Mouse (Mus musculus) midbrain, embryonic 11.5 days (tissue): ENCODE measurements around the gene Pou2f3. TPM values are rescaled to one million over a fixed set of nuclear protein-coding genes. Genes with fewer than 3 reads are reported as not detected.
"Not testable (repeated sequence)": the region's sequence is repeated elsewhere in the genome, so short reads cannot be mapped to it uniquely, and the experiment has no call there.

Experiments
- ATAC-seq: fragments of 200-750 bp; cut with Nextera tagmentation; 2 replicates; pipeline ENCODE4 v1.8.0; 2017; ENCODE audit warnings: moderate TSS enrichment, moderate library complexity; ENCODE audit not compliant: low FRiP score
- DNase-seq: peaks from one replicate; pipeline ENCODE4 v3.0.0; 2015; ENCODE audit warnings: low spot score; ENCODE audit errors: missing footprints
- H3K27ac ChIP-seq: fragments of 300-500 bp; sonication (generic); 2 replicates; pipeline ENCODE4 v1.5.1; 2014; ENCODE audit warnings: low read depth, low read length
- H3K27me3 ChIP-seq: fragments of 300-500 bp; sonication (generic); 2 replicates; pipeline ENCODE4 v1.6.1; 2014; ENCODE audit warnings: mild to moderate bottlenecking, low read length, moderate library complexity, mixed read lengths; ENCODE audit not compliant: control insufficient read depth, insufficient read depth
- H3K36me3 ChIP-seq: fragments of 300-500 bp; sonication (generic); 2 replicates; pipeline ENCODE4 v1.6.1; 2014; ENCODE audit warnings: mild to moderate bottlenecking, low read length, moderate library complexity, mixed read lengths; ENCODE audit not compliant: control insufficient read depth, insufficient read depth
- H3K4me1 ChIP-seq: fragments of 300-500 bp; sonication (generic); 2 replicates; pipeline ENCODE4 v1.6.1; 2014; ENCODE audit warnings: low read length; ENCODE audit not compliant: control insufficient read depth, insufficient read depth
- H3K4me2 ChIP-seq: fragments of 300-500 bp; sonication (generic); 2 replicates; pipeline ENCODE4 v1.6.1; 2014; ENCODE audit warnings: mild to moderate bottlenecking, moderate library complexity
- H3K4me3 ChIP-seq: fragments of 300-500 bp; sonication (generic); 2 replicates; pipeline ENCODE4 v1.5.1; 2014; ENCODE audit warnings: low read depth, low read length
- H3K9ac ChIP-seq: fragments of 300-500 bp; sonication (generic); 2 replicates; pipeline ENCODE4 v1.6.1; 2014; ENCODE audit warnings: low read length
- H3K9me3 ChIP-seq: fragments of 300-500 bp; sonication (generic); 2 replicates; pipeline ENCODE4 v1.6.1; 2016; ENCODE audit warnings: low read length; ENCODE audit not compliant: control insufficient read depth
- WGBS: fragments of 180-500 bp; shearing (Covaris S2); extraction: QIAGEN DNeasy Blood & Tissue Kit; methylation state at CpG from one replicate; pipeline ENCODE4 v1.1.7; 2014; 5-methylcytosine and 5-hydroxymethylcytosine counted together
- polyA plus RNA-seq: library from polyadenylated mRNA; unstranded; fragments of >200 nt; fragmentation: Nextera tagmentation; extraction: Ambion mirVana; gene quantifications from 2 replicates; pipeline ENCODE4 v1.2.1, GENCODE M21; 2014

Pou2f3 gene
- polyA plus RNA-seq, 1 experiment from 2014 or later: not detected

DNA sequence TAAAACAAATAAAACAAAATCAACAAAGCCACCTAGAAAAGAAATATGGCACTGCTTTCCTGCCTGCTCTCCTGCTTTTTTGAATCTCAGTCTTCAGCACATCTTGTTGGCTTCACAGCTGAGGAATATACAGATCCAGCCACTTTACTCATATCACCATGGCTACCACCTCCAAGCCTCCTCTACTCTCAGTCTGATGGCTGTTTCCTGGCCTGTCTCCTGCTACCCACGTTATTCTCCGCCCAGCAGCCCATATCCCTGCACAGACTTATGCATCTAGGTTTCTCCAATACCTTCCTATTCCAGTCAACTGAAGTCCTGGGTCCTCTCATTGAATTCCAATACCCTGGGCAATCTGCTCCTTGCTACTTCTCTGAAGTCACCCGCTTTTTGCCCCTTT, 76.6 kb downstream of the Pou2f3 start:
- Histone ChIP-seq H3K9ac (no peak overlapping the region), H3K27ac (no peak overlapping the region), H3K4me3 (no peak overlapping the region), H3K36me3 (no peaks in the 10 kb centered on the region), H3K4me2 (no peak overlapping the region), H3K4me1 (no peaks in the 10 kb centered on the region), H3K9me3 (no peaks in the 10 kb centered on the region), H3K27me3 (no peaks in the 10 kb centered on the region)
- DNase-seq: no peak
- 84% methylated on average over 3 of the region's 3 CpGs for WGBS
- no peak for ATAC-seq

DNA sequence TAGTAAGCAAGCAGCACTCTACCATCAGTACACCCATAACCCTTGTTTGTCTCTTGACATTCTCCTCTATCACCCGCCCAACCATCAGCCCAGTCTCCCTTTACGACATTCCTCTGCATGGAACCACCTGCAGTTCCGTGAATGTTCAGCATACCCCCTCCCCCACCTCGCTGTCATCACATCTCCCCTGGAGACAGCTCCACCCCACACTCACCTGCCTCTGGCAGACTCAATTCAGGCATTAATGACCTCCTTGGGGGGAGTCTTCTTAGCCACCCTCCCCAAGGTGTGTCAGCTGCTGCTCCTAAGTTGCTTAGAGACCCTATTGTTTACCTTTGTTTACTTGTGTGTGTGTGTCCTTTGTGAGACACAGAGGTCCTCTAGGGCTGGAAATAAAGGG, 77.8 kb downstream of the Pou2f3 start:
- WGBS: 37% methylated on average over 4 of the region's 4 CpGs

DNA sequence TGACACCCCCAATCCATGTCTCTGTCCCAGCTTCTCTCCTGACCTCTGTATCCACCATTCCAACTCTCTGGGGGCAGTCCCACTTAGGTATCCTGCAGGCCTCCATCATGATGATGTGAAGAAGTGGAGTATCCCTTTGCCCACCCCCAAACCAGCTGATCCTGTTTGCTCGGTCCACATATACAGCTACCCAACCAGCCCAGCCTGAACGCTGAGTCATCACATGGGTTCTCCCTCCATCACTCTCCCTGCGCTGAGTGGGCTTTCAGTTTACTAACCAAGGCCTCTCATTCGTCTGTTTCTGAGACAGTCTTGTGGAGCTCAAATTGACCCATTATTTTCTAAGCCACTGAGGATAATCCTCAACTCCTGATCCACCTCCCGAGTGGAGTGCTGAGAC, 78.2 kb downstream of the Pou2f3 start:
- Histone ChIP-seq H3K4me3 (no peak overlapping the region), H3K9ac (no peak overlapping the region), H3K36me3 (no peaks in the 10 kb centered on the region), H3K4me2 (no peak overlapping the region), H3K9me3 (no peaks in the 10 kb centered on the region), H3K27ac (no peak overlapping the region), H3K4me1 (no peaks in the 10 kb centered on the region), H3K27me3 (no peaks in the 10 kb centered on the region)
- DNase-seq (no peak), ATAC-seq (no peak)
- 76% methylated on average over 5 of the region's 5 CpGs for WGBS

More for the DNA sequence above, 77.8 kb downstream of the Pou2f3 start:
- Histone ChIP-seq H3K4me1 (no peaks in the 10 kb centered on the region), H3K27me3 (no peaks in the 10 kb centered on the region), H3K9me3 (no peaks in the 10 kb centered on the region), H3K36me3 (no peaks in the 10 kb centered on the region), H3K9ac (no peak overlapping the region), H3K4me3 (no peak overlapping the region), H3K4me2 (no peak overlapping the region), H3K27ac (no peak overlapping the region)
- ATAC-seq (no peak), DNase-seq (no peak)

DNA sequence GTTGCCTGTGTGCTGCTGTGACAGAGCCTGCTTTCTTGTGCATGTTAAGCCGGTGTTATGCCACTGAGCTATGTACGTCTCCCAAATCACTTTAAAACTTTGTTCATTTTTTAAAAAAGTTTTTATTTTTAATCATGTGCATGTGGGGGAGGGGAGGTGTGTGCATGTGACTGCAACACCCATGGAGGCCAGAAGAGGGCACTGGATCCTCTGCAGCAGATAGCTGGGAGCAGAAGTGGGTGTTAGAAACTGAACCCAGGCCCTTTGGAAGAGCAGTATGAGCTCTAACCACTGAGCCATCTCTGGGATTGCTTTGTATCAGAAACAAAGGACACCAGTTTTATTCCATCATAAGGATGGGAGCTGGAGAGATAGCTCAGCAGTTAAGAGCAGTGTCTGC, 79.5 kb downstream of the Pou2f3 start:
- no peak overlapping the region for H3K27ac ChIP-seq
- H3K27me3 ChIP-seq: no peaks in the 10 kb centered on the region
- 93% methylated on average over 2 of the region's 2 CpGs for WGBS
- H3K4me2 ChIP-seq: no peak overlapping the region
- no peaks in the 10 kb centered on the region for H3K9me3 ChIP-seq
- H3K4me3 ChIP-seq: no peak overlapping the region
- no peak for DNase-seq
- no peaks in the 10 kb centered on the region for H3K36me3 ChIP-seq
- no peak overlapping the region for H3K9ac ChIP-seq
- H3K4me1 ChIP-seq: no peaks in the 10 kb centered on the region
- no peak for ATAC-seq

DNA sequence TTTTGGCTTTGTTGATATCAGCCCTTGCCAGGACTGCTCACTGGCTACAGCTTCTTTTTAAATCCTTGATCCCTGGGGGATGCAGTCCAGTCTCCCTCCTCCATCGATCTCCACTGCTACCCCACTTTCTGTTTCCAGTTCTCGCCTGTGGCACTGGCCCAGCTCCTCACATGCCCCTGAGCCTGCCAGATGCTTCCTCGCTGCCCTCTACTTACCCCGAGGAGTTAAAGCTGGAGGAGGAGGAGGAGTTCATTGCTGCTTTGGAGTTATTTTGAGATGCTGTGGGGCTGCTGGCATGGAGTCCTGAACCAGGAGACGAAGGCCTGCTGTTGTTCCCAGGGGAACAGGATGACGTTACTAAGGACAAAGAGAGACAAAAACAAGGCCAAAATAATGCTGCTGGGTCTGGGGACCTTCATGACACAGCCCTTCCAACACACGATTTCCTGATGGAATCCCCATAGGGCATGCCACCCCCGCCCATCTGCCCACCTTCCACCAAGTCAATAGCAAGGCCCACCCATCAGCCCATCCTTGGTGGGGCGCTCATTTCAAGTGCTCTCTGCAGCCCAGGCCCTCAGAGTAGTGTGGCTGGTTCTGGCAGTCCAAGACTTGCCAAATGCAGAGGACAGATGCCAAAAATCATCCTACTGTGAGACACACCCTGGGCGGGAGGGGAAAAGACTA, 82.9 kb downstream of the Pou2f3 start:
- ATAC-seq: no peak
- 72% methylated on average over 10 of the region's 10 CpGs for WGBS
- Histone ChIP-seq H3K27ac (no peak overlapping the region), H3K4me1 (no peaks in the 10 kb centered on the region), H3K4me3 (no peak overlapping the region), H3K9ac (no peak overlapping the region), H3K4me2 (no peak overlapping the region), H3K27me3 (no peaks in the 10 kb centered on the region), H3K9me3 (no peaks in the 10 kb centered on the region), H3K36me3 (no peaks in the 10 kb centered on the region)
- DNase-seq: no peak

DNA sequence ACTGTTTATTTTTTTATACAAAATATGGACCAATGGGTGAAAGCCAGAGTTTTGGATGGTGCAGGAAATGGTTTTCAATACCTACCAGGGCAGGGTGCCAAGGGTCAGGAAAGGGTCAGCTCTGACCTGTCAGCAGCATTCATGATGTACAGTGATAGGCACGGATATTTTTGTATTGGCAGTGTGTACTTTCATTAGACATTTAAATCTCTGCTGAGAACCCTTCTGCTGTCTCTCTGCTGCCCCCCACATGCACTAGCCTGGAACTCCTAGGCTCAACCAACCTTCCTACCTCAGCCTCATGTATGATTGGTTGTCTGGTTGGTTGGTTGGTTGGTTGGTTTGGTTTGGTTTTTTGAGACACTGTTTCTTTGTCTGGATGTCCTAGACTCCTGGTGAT, 87.8 kb downstream of the Pou2f3 start:
- DNase-seq: no peak
- Histone ChIP-seq H3K36me3 (no peaks in the 10 kb centered on the region), H3K9me3 (no peaks in the 10 kb centered on the region), H3K4me2 (no peak overlapping the region), H3K9ac (no peak overlapping the region), H3K27me3 (no peaks in the 10 kb centered on the region), H3K4me1 (no peaks in the 10 kb centered on the region), H3K4me3 (no peak overlapping the region), H3K27ac (no peak overlapping the region)
- no peak for ATAC-seq
- WGBS: 35% methylated on average over 1 of the region's 1 CpGs

DNA sequence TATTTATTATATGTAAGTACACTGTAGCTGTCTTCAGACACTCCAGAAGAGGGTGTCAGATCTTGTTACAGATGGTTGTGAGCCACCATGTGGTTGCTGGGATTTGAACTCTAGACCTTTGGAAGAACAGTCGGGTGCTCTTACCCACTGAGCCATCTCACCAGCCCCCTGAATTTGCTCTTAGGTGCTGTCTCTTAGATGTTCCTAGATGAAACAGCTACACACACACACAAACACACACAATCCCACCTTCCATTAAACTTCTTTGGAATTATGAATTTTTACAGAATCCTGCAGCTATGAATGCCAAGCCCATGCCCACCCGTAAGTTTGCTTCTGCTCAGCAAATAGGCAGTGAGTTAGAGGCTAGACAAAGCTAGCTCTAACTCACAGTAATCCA, 88.2 kb downstream of the Pou2f3 start:
- H3K36me3 ChIP-seq, H3K9me3 ChIP-seq, ATAC-seq, H3K27ac ChIP-seq, H3K4me2 ChIP-seq, H3K27me3 ChIP-seq, H3K4me3 ChIP-seq, H3K9ac ChIP-seq, DNase-seq, H3K4me1 ChIP-seq: not testable (repeated sequence)
- 86% methylated on average over 2 of the region's 2 CpGs for WGBS

DNA sequence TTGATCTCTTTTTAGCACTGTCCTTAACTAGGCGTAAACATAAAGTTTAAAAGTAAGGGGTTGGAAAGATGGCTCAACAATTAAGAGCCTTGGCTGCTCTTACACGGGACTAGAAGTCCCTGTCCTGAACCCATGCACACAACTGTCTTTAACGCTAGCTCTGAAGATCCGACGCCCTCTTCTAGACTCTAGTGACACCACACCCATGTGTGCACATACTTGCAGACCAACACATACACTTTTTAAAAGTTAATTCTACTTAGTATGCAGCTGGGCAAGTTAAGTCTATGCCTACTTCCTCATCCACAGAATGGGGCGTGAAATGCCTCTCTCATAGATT, 93.2 kb downstream of the Pou2f3 start:
- no peak for DNase-seq
- Histone ChIP-seq H3K4me3 (no peak overlapping the region), H3K36me3 (no peaks in the 10 kb centered on the region)

DNA sequence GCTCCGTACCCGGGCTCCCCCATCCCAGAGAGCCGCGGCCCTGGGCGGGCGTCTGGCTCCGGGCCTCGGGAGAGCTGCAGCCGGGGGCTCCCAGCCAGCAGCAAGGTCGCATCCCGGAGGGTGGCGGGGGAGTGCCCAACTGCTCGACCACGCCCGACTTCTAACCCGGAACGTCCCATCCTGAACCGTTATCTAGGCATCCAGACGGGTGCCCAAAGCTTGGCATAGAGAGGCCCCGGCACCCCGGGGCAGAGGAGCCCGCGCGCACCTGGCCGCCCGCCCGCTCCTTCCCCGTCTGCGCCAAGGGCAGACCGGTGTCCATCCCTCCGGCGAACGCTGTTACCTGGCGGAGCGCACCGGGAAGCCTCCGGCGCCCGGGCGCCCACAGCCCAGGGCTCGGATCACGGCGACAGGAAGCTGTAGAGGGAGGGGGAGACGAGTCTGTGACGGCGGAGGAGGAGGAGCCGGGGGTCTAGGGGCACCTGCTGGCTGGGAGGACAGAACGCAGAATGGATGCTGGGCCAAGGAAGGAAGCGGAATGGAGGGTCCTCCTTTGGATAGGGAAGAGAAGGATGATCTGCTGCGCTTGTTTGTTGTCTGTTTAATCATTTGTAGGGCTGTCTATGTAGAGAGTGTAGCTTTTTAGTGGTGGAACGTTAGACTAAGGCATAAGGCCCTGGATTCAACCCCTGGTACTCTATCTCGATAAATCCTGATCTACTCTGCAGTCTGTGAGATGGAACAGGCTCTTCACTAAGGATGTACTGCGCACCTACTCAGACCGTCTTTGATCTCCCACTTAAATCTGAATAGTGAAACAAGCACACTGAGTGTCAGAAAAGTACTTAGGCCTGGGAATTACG, 93.8 kb downstream of the Pou2f3 start, which contains the start of gene Tmem136:
Tmem136 (minus strand) TSS at position 437 of the 863 bp plus-strand sequence.
- H3K27me3 ChIP-seq: no peaks in the 10 kb centered on the region
- H3K27ac ChIP-seq: no peak within 1 kb of the TSS; the same call in 1 of the 2 replicates
- 3% methylated on average over 55 of the region's 55 CpGs for WGBS
- peak; percentile 95 for ATAC-seq
- H3K4me1 ChIP-seq: peaks cover 5% of the 10 kb centered on the region
- H3K9ac ChIP-seq: peak within 1 kb of the TSS; percentile 90
- DNase-seq: peak; percentile 95
- H3K36me3 ChIP-seq: no peaks in the 10 kb centered on the region; the same call in 1 of the 2 replicates
- H3K9me3 ChIP-seq: no peaks in the 10 kb centered on the region
- H3K4me2 ChIP-seq: peak within 1 kb of the TSS; percentile 80
- peak within 1 kb of the TSS; percentile 91 for H3K4me3 ChIP-seq

More for the DNA sequence above, 93.2 kb downstream of the Pou2f3 start:
- no peak for ATAC-seq
- H3K27ac ChIP-seq: no peak overlapping the region
- H3K4me1 ChIP-seq: peaks cover 5% of the 10 kb centered on the region
- H3K27me3 ChIP-seq: no peaks in the 10 kb centered on the region
- no peaks in the 10 kb centered on the region for H3K9me3 ChIP-seq
- 80% methylated on average over 6 of the region's 6 CpGs for WGBS
- no peak overlapping the region for H3K4me2 ChIP-seq
- H3K9ac ChIP-seq: no peak overlapping the region
